Mouse (Mus musculus): ENCODE measurements around the gene Rbm39.

- TF ChIP-seq POLR2A (IDR thresholded peaks at IDR 0.05; ENCODE audit: low read depth, low read length) (no peak), MYC (IDR thresholded peaks at IDR 0.05; ENCODE audit: low read depth, low read length) (no peak), UBTF (IDR thresholded peaks at IDR 0.05; ENCODE audit: low read depth, low read length) (no peak), CTCF (conservative IDR thresholded peaks at IDR 0.05 in 1 of 2, IDR thresholded peaks at IDR 0.05 in 1 of 2; ENCODE audit: low read depth in 2 of 2, low read length in 2 of 2) (0 out of 4 replicates have a peak, but pooled peaks of 1 of the 2 experiments have one; percentile 16), ZNF384 (IDR thresholded peaks at IDR 0.05; ENCODE audit: low read depth, low read length) (no peak), EP300 (IDR thresholded peaks at IDR 0.05; ENCODE audit: low read length) (no peak), MEF2A (IDR thresholded peaks at IDR 0.05; ENCODE audit: borderline replicate concordance, low read depth, low read length) (no peak), ETS1 (conservative IDR thresholded peaks at IDR 0.05; ENCODE audit: low read depth, low read length) (no peak), MAZ (IDR thresholded peaks at IDR 0.05; ENCODE audit: low read depth, low read length) (no peak), NRF1 (IDR thresholded peaks at IDR 0.05; ENCODE audit: low read depth, low read length) (no peak), ELF1 (IDR thresholded peaks at IDR 0.05; ENCODE audit: low read depth, low read length) (no peak), MXI1 (IDR thresholded peaks at IDR 0.05; ENCODE audit: low read depth, low read length) (no peak), BHLHE40 (IDR thresholded peaks at IDR 0.05; ENCODE audit: low read depth, low read length) (no peak), E2F4 (IDR thresholded peaks at IDR 0.05; ENCODE audit: insufficient replicate concordance, low read depth, low read length) (no peak)
Measured at GRCm38 (mm10) chr2:156203917-156204316, 23.9 kb upstream of the Rbm39 start.
